Mouse (Mus musculus) megakaryocyte, embryonic 14.5 days (primary cell): ENCODE results near the gene Rpusd1. TPM values are rescaled to one million over a fixed set of nuclear protein-coding genes. Genes with fewer than 3 reads are reported as not detected.
"Not testable (repeated sequence)": the region's sequence is repeated elsewhere in the genome, so short reads cannot be mapped to it uniquely, and the experiment has no call there.

Experiments used
- H3K27me3 ChIP-seq: replicated peaks from 2 replicates; pipeline ENCODE3; 2012; ENCODE audit warnings: inconsistent platforms
- H3K36me3 ChIP-seq: replicated peaks from 2 replicates; pipeline ENCODE3; 2012; ENCODE audit warnings: low read length, inconsistent platforms, mixed read lengths
- H3K4me1 ChIP-seq: 2 replicates; pipeline ENCODE4 v1.6.1; 2012; ENCODE audit warnings: inconsistent platforms
- H3K4me3 ChIP-seq: replicated peaks from 2 replicates; pipeline ENCODE3; 2012; ENCODE audit warnings: moderate library complexity, mild to moderate bottlenecking, inconsistent platforms
- H3K9me3 ChIP-seq: 2 replicates; pipeline ENCODE4 v1.6.1; 2012; ENCODE audit warnings: inconsistent platforms
- FLI1 ChIP-seq: IDR thresholded peaks from 2 replicates; pipeline ENCODE4 v1.6.1; 2012; ENCODE audit warnings: low read length, inconsistent platforms, mixed read lengths
- GATA1 ChIP-seq: IDR thresholded peaks from 3 replicates; pipeline ENCODE4 v1.6.1; 2012; ENCODE audit warnings: mixed read lengths, low read length, inconsistent platforms, borderline replicate concordance
- polyA plus RNA-seq: library from polyadenylated mRNA; stranded (reverse); fragments of >175 nt; gene quantifications from 2 replicates; pipeline ENCODE4 v1.2.3, GENCODE M21; 2012; ENCODE audit warnings: low replicate concordance; ENCODE audit not compliant: insufficient read depth

The Rpusd1 gene
- polyA plus RNA-seq, 1 experiment = 27.9 TPM

DNA sequence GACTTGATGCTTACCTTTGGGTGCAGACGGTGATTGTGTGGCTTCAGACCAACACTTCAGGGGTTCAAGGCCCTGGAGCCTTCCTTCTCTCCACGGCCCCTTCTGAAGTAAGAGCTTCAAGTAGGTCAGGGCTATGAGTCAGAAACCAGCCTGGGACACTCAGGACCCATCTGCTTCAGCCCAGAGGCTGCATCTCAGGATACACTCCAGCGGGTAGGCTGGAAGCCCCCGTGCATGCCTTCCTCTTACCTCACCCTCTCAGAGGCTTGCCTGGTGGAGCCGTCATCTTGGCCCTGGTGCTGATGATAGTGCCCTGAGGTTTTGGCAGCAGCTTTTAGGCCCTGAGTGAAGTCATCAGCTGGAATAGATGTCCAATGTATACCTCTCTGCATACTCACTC is 7.8 kb downstream of the Rpusd1 start:
- TF ChIP-seq FLI1 = no peak
- no peak for TF ChIP-seq GATA1
- peaks cover 54% of the 10 kb centered on the region for H3K27me3 ChIP-seq
- H3K4me1 ChIP-seq = no peaks in the 10 kb centered on the region
- H3K36me3 ChIP-seq = peaks cover 14% of the 10 kb centered on the region
- no peak overlapping the region for H3K4me3 ChIP-seq
- H3K9me3 ChIP-seq = no peaks in the 10 kb centered on the region

DNA sequence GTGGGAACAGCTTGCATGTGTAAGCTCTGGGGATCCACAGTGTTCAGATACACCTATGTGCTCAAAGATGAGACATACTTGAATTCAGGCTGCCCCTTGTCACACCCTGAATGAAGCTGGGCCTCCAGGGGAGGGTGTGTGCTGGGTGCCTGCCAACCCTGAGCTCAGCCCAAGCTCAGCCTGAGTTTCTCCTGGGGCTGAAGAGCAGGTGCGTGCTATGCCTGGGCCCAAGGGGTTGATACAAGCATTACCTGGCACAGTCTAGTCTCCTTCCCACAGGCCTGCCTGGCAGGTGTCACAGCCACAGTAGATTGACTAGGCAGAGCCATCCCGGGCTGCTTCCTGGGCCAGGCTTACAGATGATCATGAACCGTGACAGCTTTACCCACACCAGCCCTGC is 8.3 kb downstream of the Rpusd1 start, which contains the start of gene Mslnl:
Gene Mslnl (plus strand): TSS at position 298 of the 400 bp plus-strand sequence.
- H3K4me1 ChIP-seq = no peaks in the 10 kb centered on the region
- peaks cover 54% of the 10 kb centered on the region for H3K27me3 ChIP-seq
- no peak within 1 kb of the TSS for H3K4me3 ChIP-seq
- no peak for TF ChIP-seq GATA1
- no peak for TF ChIP-seq FLI1
- H3K36me3 ChIP-seq = peaks cover 9% of the 10 kb centered on the region
- no peaks in the 10 kb centered on the region for H3K9me3 ChIP-seq

DNA sequence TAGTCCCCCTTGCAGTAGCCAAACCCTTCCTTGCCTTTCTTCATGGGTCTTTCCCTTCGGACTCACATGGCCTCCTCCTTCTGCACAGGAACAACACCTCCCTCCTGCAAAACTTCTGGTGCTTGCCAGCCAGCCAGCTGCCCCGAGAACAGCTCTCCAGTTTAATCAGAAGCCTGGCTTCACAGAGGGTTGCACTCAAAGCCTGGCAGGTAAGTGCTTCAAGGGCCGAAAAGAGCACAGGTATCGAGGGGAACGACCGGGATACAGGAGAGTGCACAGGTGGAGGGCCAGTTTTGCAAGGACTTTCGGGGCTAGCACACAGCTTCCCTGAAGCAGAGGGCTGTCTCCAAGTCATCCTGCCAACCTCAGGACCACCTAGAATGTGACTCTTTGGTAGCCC is 11.4 kb downstream of the Rpusd1 start:
- TF ChIP-seq FLI1 = no peak
- no peak for TF ChIP-seq GATA1
- H3K4me1 ChIP-seq = no peaks in the 10 kb centered on the region
- H3K9me3 ChIP-seq = no peaks in the 10 kb centered on the region
- H3K36me3 ChIP-seq = no peaks in the 10 kb centered on the region
- no peak overlapping the region for H3K4me3 ChIP-seq
- H3K27me3 ChIP-seq = peaks cover 71% of the 10 kb centered on the region

DNA sequence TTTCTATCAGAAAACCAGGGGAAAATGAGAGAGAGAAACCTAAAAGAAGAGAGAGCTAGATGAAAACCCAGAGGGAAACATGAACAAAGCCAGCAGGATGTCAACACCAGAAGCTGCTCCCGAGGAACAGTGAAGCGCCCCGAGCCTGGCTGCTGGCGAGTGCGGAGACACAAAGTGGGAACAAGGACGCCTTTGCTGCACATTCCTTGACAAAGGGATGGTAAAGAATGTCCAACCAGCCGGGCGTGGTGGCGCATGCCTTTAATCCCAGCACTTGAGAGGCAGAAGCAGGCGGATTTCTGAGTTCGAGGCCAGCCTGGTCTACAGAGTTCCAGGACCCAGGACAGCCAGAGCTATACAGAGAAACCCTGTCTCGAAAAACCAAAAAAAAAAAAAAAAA is 14.0 kb downstream of the Rpusd1 start:
- H3K9me3 ChIP-seq, H3K4me1 ChIP-seq, H3K4me3 ChIP-seq, H3K36me3 ChIP-seq: not testable (repeated sequence)
- peaks cover 70% of the 10 kb centered on the region for H3K27me3 ChIP-seq

DNA sequence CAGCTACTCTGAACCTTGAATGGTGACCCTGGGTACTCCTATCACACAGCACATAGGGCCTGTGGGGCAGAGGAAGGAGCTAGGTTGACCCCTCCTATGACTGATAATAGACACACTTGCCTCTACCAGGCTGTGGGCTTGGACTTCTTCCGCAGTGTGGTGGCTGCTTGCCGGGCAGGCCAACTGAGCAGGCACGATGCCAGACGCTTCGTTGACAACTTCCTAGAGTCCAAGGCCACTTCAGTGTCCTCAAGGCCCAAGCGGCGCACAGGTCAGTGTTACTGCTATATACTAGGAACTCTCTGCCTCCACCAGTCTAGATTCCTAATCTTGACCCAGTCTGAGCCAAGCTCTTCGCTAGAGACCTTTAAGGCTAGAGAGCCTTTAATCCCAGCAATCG is 16.4 kb downstream of the Rpusd1 start:
- Histone ChIP-seq H3K36me3 (no peaks in the 10 kb centered on the region), H3K4me1 (no peaks in the 10 kb centered on the region), H3K4me3 (no peak overlapping the region), H3K27me3 (peaks cover 62% of the 10 kb centered on the region), H3K9me3 (no peaks in the 10 kb centered on the region)
- TF ChIP-seq GATA1 = no peak
- no peak for TF ChIP-seq FLI1

DNA sequence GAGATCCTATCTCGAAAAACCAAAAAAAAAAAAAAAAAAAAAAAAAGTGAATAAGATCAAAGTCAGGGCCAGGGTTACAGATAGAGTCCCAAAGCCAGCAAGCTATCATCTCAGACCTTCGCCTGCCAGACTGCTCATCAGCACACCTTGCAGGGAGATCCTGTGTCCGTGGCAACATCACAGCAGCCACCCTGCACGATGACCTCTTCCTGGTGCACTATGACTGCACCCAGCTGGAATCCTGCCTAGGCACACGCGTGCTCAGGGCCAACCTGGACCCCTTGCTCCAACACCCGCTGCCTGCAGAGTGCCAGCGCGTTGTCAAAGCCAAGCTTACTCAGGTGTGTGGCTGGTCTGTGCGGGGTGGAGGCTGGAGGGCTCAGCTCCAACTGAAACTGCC is 16.8 kb downstream of the Rpusd1 start:
- H3K4me1 ChIP-seq = no peaks in the 10 kb centered on the region
- no peak for TF ChIP-seq GATA1
- TF ChIP-seq FLI1 = no peak
- no peaks in the 10 kb centered on the region for H3K36me3 ChIP-seq
- H3K4me3 ChIP-seq = no peak overlapping the region
- peaks cover 60% of the 10 kb centered on the region for H3K27me3 ChIP-seq
- no peaks in the 10 kb centered on the region for H3K9me3 ChIP-seq

GRCm38 (mm10) chr17:25748238-25748637 is 20.8 kb downstream of the Rpusd1 start:
- no peak overlapping the region for H3K4me3 ChIP-seq
- TF ChIP-seq GATA1 (no peak), FLI1 (no peak)
- H3K4me1 ChIP-seq = no peaks in the 10 kb centered on the region
- peaks cover 77% of the 10 kb centered on the region for H3K27me3 ChIP-seq
- no peaks in the 10 kb centered on the region for H3K36me3 ChIP-seq
- H3K9me3 ChIP-seq = no peaks in the 10 kb centered on the region

DNA sequence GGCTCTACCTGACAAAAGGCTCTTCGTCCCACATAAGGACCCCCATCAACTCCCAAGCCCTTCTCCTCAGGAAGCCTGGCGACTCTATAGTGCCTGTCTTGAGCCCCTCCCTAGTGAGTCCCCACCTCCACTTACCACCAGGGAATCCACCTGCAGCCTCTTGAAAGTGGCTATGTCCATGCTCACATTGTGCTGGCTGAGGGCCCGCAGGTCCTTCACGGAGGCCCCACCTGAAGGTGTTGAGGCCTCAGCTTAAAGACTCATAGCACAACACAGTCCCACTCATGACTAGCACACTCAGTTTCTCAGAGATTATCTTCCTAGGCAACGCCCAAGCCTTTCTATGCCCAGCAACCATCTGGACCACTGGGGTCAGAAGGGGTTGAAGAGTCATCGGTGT is 21.8 kb downstream of the Rpusd1 start:
- Histone ChIP-seq H3K9me3 (no peaks in the 10 kb centered on the region), H3K36me3 (no peaks in the 10 kb centered on the region), H3K4me1 (no peaks in the 10 kb centered on the region), H3K27me3 (peaks cover 80% of the 10 kb centered on the region), H3K4me3 (no peak overlapping the region)
- TF ChIP-seq FLI1 = no peak
- TF ChIP-seq GATA1 = no peak

DNA sequence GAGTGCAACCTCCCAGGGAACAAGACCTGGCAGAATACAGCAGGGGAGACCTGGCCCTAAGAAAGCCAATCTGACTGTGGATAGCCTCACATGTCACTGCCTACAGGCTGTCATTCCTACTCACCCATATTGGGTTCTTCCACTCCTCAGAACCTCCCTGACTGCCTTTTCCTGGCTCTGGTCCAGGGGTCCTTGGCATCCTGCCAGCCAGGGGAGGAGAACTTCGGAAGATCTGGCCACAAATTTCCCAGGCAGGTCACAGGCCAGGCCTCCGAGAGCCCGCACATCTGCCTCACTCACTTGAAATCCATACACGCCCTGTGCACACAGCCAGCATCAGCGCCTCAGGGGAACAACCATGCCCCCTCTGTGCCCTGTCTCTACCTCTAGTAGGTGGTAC is 24.0 kb downstream of the Rpusd1 start:
- TF ChIP-seq FLI1 (no peak), GATA1 (no peak)
- Histone ChIP-seq H3K27me3 (peaks cover 83% of the 10 kb centered on the region), H3K4me3 (no peak overlapping the region), H3K36me3 (no peaks in the 10 kb centered on the region), H3K4me1 (no peaks in the 10 kb centered on the region), H3K9me3 (no peaks in the 10 kb centered on the region)

DNA sequence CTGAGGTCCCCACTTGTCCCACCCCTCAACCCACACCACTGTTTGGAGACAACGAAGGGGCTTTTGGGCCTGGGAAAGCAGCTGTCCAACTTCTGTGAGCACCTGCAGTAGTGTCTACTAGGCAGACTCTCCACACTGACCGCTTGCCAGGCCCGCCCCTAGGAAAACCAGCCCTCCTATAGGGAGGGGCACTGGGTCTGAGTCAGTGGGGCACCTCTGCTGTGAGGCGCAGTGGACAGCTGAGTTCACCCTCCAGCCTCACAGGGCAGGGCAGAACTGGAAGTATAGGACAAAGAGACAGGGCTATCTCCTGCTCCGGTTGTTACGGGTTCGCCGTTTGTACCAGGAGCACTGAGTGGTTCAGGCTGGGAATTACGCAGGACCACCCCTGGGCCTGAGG is 26.8 kb downstream of the Rpusd1 start, which contains the start of gene Msln:
Gene Msln (minus strand): TSS at position 138 of the 400 bp plus-strand sequence.
- no peaks in the 10 kb centered on the region for H3K4me1 ChIP-seq
- TF ChIP-seq FLI1 (no peak), GATA1 (no peak)
- H3K4me3 ChIP-seq = no peak within 1 kb of the TSS
- no peaks in the 10 kb centered on the region for H3K9me3 ChIP-seq
- H3K36me3 ChIP-seq = no peaks in the 10 kb centered on the region
- peaks cover 86% of the 10 kb centered on the region for H3K27me3 ChIP-seq

- no peaks in the 10 kb centered on the region for H3K4me1 ChIP-seq
- H3K4me3 ChIP-seq = no peak overlapping the region
- H3K9me3 ChIP-seq = no peaks in the 10 kb centered on the region
- H3K27me3 ChIP-seq = peaks cover 81% of the 10 kb centered on the region
- no peaks in the 10 kb centered on the region for H3K36me3 ChIP-seq
- no peak for TF ChIP-seq GATA1
- TF ChIP-seq FLI1 = no peak
Observed at GRCm38 (mm10) chr17:25755086-25755485, 27.6 kb downstream of the Rpusd1 start.
